Mouse (Mus musculus) lung, postnatal 10 days (tissue): Measurements from ENCODE around the gene Atoh8.

Experiments
- DNase-seq: peaks from one replicate; pipeline ENCODE4 v3.0.0; 2021

Atoh8 gene

DNA sequence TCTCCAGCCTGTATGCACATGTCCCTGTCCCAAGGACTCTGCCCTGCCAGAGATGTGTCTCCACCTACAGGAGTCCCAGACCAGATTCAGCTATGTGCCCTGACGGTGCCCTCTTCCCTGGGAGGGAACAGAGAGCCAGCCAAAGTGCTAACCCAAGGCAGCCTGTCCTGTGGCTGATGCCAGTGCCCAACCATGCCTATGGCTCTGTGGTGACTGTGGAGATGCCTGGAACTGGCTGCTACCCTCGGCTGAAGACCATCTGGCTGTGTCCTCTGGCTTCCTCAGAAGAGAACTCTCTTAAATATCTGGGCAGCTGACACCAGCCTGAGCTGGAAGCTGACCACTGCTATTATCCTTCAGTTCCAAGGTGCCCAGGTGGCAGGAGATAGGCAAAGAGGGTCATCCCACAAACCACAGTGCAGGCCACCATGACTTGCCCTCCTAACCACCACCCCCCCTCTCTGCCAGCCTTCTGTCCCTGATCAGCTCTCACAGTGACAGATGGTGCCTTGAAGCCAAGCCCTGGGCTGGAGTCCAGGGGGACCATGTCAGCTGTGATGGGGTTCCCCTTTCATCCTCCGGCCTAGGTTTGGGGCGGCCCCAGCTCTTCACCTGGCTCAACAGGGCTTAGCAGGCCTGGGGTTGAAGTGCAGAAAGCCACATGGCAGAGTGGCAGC lies 18.7 kb upstream of the Atoh8 start:
- no peak for DNase-seq

DNA sequence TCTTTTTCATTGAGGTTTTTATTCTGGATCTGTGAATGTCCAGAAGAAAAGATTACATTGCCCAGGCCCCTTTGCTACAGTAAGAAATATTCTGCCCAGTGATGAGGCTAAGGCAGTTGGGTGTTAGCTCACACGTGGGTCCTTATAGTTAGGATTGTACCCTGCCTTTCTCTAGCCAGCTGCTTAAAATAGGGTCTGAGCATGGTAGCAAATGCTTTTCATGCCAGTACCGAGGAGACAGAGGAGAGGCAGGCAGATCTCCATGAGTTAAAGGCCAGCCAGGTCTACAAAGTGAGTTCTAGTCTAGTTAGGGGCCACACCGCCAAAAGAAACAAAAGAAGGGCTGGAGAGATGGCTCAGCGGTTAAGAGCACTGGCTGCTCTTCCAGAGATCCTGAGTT lies 17.8 kb upstream of the Atoh8 start:
- no peak for DNase-seq

- DNase-seq = no peak
Observed at GRCm38 (mm10) chr6:72252433-72252832, 17.1 kb upstream of the Atoh8 start.

- DNase-seq = no peak
Observed at GRCm38 (mm10) chr6:72249981-72250380, 14.6 kb upstream of the Atoh8 start.

DNA sequence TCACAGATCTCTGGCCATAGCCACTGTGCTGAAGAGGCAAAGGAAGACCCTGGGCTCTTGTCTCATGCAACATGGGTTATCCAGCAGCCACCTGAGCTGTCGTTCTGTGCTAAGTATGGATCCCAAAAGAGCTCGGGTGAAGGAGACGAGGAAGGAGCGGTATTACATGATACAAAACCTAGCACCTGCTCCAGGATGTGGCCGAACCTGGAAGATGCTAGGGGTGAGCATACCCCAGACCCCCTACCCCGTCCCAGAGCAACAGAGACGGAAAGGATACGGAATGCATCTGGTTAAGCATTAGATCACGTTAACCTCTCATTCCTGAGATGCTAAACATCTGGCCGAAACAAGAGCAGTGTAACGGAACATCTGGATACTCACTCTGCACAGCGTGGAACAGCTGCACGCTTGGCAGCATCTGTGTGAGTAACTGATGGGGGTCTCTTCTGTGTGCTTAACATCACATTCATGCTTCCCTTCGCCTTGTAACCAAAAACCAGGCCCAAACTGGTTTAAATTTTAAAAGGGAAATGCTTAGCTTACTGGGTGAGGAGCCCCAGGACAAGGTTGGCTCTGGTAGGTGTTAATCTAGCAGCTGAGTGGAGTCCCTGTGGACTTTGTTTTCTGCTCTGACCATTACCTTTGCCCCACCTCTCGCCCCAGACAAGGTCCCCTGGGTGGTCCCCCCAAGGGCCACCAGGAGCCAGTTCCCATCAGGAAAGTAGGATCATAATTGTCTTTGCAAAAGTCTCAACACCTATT lies 13.0 kb upstream of the Atoh8 start:
- DNase-seq = no peak

GRCm38 (mm10) chr6:72246303-72246702 lies 10.9 kb upstream of the Atoh8 start:
- no peak for DNase-seq

- peak; percentile 74 for DNase-seq
Observed at GRCm38 (mm10) chr6:72244569-72245285, 9.3 kb upstream of the Atoh8 start.

- DNase-seq = peak; percentile 97
Observed at GRCm38 (mm10) chr6:72244144-72244549, 8.8 kb upstream of the Atoh8 start.

- no peak for DNase-seq
Observed at GRCm38 (mm10) chr6:72242532-72243320, 7.3 kb upstream of the Atoh8 start.

- DNase-seq = no peak
Observed at GRCm38 (mm10) chr6:72241843-72242154, 6.4 kb upstream of the Atoh8 start.

GRCm38 (mm10) chr6:72241133-72241842 lies 5.9 kb upstream of the Atoh8 start:
- DNase-seq = peak; percentile 69

- DNase-seq = no peak
Observed at GRCm38 (mm10) chr6:72240042-72240441, 4.7 kb upstream of the Atoh8 start.

DNA sequence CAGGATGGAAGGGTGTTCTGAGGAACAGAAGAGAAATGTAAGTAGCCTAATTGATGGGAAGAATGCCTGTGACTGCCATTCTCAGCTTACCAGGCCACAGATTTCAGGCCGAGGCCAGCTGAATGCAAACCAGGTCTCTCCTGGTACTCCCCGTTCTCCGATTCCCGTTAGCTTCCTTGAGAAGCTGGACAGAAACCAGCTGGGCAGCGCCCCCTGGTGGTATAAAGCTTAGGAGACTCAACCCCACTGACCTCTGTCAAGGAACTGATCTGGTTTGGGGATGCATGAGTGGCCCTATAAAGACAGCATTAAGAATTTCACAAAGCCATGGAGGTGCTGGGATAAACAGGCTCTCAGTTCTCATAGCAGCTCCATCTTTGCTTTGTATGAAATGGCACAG lies 1.7 kb upstream of the Atoh8 start:
- peak; percentile 92 for DNase-seq

- no peak for DNase-seq
Observed at GRCm38 (mm10) chr6:72235807-72236407, 530 bp upstream of the Atoh8 start.

- peak; percentile 64 for DNase-seq
Observed at GRCm38 (mm10) chr6:72234372-72235097, 842 bp downstream of the Atoh8 start.

- DNase-seq = no peak
Observed at GRCm38 (mm10) chr6:72233950-72234349, 1.4 kb downstream of the Atoh8 start.

DNA sequence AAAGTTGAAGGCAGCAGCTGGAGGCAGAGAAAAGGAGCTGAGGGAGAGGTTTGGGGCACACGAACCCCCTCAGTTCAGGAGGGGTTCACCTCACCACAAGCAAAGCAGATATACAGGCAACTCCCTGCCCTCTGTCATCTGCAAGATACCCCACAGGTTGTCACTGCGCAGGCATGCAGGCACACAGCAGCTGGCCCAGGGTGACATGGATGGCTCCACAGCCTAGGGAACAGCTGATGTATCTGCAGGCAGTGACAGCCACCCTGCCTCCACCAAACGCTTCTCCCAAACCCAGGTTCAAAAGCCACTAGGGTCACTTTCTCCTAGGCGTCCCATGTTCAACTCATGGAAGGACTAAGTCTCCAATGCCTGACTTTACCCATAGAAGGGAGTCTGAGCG lies 2.5 kb downstream of the Atoh8 start:
- no peak for DNase-seq

- DNase-seq = no peak
Observed at GRCm38 (mm10) chr6:72232411-72232810, 3.0 kb downstream of the Atoh8 start.

DNA sequence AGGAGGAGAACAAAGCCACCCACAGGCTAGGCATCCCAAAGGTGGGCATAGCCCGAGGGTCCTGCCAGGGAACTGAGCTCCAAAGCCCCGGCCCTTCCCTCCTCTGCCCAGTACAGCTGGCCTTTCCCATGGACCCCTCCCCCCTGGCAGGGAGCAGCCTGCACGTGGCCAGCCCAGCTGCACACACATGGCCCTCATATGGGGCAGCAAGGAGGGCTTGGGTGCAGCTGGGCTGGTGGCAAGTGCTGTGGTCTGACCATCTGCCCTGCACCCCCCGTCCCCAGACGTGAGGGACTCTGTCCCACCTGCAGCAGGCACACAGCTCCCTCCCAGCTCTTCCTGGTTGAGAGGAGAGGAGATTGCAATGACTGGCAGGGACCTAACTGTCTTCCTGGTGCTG lies 4.5 kb downstream of the Atoh8 start:
- no peak for DNase-seq

DNA sequence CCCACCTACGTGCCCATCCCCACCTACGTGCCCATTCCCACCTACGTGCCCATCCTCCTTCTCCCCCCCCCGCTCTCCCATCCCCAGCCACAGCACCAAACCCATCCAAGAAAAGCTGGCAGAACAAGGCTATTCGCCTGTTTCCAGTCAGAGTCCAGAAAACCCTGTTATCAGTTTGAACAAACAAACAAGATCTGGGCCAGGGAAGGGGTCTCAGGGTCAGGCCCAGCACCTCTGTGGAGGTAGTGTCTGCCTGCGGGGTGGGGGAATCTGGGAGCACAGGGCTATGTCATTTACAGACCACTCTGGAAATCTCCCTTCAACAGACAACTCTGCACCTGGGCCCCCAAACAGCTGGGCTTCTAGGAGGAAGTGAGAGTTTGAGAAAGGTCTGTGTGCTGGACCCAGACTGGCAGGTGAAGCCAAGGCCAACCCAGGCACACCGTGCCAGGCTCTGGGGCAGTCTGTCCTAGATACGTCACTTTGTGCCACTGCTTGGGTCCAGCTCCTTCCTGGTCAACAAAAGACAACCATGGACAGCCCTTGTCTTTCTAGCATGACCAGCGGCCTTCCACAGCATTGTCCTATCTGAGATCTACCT lies 7.6 kb downstream of the Atoh8 start:
- DNase-seq = no peak

DNA sequence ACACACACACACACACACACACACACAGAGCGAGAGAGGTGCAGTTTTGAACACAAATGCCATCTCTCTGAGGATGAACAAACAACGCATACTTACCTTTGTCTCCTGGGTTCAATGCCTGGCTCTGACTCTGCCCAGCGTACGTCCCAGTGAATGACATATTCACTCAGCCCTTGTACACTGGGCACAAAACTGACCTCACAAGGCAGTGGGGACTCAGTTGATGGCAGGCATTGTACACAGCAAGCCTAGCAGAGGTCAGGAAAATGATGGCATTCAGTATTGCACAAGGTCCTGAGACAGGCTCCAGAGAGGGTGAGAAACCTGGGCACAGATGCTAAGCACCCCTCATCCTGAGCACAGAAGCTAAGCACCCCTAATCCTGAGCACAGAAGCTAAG lies 8.4 kb downstream of the Atoh8 start:
- DNase-seq = no peak
